Mouse (Mus musculus) ovary, adult 18-20 months (tissue): ENCODE data around the gene Tuft1.

Experiments used
- DNase-seq: peaks from one replicate; pipeline ENCODE4 v3.0.0; 2022; ENCODE audit warnings: low spot score, mixed read lengths

Tuft1 gene

DNA sequence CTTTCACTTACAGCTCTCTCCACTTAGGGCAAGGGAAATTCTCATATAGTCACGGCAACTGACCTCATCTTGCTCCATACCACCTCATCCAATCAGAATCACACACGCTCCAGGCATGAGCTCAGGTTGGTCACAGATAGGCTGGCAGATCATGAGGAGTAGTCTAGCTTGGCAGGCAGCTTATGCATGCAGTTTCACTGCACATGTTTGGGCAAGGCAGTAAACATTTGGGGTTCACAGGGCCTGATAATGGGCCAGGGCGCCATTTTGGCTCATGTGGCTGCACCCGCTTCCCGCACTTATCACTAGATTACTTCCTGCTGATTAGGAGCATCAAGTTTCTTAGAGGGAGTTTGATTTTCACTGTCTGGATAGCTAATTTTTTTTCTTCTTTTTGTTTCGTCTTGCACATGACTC lies 62.8 kb downstream of the Tuft1 start:
- no peak for DNase-seq

DNA sequence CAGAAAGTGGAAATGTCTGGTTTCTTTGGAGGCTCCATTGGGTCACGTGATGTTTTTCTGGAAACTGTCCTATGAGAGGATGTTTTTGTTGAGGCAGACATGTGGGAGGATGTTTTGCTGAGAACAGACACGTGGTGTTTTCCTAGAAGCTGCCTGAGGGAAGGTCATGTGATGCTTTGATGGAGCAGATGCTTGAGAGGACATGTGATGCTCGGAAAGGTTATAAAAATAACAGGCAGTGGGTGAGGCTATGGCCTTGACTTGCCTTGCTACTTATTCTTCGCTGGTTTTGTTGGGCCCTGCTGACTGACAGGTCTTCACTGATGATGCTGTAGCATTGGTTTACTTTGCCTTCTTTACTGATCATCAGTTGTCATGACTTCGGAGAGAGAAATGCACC lies 67.6 kb downstream of the Tuft1 start:
- no peak for DNase-seq

DNA sequence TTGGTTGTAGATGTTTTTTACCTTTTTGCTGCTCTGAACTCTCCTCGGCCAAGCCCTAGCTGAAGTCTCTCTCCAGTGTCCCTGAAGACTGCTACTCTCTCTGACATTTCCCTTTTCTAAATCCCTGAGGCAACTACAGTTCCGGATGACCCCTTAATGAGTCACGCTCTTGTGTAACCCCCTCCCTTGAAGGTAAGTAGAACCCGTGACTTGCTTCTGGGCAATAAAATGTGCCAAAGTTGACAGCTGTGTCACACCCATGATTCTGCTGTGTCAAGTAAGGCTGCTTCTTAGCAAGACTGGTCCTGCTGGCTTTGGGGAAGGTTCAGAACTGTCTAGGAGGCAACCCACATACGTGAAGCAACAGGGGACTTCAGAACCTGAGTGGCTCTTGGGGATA lies 70.7 kb downstream of the Tuft1 start:
- no peak for DNase-seq

DNA sequence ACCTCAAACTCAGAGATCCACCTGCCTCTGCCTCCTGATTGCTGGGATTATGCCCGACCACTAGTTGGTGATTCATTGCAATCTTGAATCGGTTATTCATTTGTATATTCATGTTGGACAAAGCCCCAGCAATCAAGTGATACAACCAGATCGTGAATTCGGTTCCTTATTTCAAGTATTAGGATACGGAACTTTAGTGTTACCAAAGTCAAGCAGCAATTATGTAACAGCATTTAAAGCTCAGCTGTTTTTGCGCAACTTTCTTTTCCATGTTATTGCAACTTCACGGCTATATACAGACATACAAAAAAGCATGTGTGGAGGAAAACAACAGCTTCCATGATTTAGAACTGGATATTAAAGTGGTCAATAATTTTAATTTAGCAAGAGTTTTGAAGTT lies 75.7 kb downstream of the Tuft1 start:
- DNase-seq = no peak

DNA sequence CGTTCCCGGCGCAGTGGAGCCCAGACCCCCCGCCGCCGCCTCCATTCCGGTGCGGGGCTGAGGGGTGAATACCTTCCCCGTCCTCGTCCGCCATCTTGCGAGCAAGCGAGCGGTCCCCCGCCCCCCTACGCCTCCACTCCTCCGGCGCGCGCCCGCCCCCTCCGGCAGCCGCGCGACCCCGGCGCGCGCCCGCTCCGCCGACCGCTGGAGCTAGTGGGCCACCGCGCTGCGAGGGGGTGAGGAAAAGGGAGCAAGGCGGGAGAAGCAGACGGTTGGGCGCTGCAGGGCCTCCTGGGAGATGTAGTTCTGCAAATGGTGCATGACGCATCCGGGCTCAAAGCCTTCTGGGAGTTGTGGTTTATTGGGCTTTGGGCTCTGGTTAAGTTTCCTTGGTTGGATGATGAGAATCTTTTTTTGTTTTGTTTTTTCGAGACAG lies 76.2 kb downstream of the Tuft1 start, which contains the start of gene Snx27:
TSS of gene Snx27 (minus strand) at position 261 of the 436 bp plus-strand sequence.
- DNase-seq = peak; percentile 90

DNA sequence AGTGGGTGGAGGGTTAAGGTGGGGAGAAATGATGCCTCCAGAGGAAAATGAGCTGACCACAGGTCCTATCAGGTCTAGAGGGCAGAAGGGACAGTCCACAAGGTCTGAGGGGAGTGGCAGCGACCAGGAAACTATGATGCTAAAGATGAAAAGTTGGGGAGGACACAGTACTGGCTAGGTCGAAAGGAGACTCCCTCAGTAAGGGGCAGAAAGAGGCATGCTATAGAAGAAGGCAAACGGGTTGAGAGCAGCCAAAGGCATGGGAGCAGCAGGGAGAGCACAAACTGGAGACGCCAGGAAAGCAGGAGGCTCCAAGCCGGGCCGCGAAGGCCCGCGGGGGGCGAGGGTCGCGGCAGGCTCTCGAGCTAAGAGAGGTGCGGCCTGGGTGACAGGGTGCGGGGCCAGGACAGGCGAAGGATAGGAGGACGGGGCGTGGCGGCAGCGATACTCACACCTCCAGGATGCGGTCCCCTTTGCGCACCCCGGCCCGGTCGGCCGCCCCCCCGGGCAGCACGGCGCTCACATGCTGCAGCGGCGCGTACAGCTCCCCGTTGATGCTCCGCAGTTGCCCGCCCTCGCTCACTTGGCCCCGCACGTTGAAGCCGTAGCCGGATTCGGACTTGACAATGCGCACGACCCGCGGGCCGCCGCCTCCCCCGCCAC lies 76.7 kb downstream of the Tuft1 start:
- DNase-seq = no peak

DNA sequence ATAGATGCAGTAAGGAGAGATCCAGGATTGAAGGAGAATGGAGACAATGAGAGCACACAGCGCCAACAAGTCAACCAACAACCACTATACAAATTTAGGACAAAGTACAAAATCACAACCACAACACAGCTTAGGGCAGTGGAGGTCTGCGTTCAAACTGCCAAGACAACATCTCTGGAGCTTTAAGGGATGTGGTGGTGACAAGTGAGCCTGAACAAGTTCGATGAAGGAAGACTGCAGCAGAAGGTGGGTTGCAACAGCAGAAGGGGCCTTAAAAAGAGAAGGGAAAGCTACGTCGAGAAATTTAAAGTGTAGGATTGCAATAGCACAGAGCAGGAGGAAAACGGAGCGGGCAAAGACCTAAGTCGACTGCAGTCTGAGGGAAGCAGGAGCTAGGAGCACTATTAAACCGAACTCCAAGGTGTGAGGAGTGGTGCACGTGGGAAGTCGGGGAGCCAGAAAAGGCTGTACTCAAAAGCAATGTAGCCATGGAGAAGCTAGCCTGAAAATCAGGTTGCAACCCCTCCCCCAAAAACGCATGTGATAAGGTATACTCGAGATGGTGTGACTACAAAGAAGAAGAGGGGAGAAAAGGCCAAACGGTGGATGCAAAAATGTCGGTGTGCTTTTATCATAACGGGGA lies 77.4 kb downstream of the Tuft1 start:
- no peak for DNase-seq

DNA sequence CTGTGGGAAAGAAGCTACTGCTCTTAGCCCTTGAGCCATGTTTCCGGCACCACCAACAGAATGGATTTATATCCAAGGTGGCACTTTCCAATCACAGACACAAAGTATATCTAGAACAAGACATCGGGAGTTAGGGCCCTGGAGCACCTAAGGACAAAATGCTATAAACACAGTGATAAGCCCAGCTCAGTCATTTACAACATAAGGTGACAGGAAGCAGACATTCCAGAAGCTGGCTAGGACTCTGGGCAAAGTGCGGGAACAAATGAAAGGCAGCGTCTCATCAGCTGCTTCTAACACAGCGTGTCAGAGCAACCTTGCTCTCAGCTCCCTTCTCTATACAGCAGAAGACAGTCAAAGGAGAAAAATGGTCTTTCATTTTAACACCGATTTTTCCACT lies 84.2 kb downstream of the Tuft1 start:
- no peak for DNase-seq

DNA sequence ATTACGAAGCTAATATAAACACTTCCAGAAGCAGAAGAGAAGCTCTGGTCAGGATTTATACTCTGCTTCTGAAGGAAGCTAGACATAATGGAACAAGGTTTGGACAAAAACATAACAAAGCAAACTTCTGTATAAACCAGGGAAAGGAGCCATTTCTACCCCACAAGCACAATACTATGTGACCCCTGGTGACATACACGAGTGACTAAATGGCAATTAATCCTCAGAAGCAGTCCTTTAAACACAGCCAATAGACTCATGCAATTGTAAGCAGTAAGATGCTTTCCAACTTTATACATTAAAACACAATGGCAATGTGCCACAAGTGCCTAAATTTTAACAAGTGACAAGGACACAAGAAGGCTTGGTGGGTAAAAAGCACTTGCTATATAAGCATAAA lies 91.4 kb downstream of the Tuft1 start:
- DNase-seq = no peak

DNA sequence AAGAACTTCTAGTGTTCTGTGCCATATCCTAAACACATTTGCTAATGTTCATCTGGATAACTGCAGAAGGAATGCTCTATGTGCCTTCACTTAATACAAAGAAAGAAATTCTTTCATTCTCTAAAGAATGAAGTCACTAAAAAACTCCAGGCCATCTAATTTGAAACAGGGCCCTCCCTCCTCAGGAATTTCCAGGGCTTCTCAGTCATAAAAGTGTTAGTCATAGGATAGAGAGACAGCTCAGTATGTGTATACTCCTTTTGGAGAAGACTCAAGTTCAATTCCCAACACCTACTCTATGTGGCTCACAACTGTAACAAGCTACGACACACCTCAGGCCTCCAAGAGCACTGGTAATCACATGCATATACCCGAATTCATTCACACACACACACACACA lies 93.1 kb downstream of the Tuft1 start:
- DNase-seq = no peak

DNA sequence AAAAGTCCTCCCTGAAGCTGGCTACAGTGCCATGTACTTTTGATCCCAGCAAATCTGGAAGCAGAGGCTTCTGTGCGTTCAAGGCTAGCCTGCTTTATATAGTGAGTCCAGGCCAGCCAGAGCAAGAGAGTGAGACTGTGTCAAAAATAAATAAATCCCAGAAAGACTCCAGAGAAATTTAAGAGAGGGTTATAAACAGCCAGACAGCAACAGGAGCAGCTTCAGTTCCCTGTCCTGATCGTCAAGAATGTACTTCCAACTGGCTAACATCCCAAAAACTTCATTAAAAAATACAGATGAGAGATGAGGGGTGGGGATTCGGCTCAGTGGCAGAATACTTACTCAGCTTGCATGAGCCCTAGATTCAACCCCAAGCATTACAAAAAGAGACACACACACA lies 93.5 kb downstream of the Tuft1 start:
- no peak for DNase-seq

DNA sequence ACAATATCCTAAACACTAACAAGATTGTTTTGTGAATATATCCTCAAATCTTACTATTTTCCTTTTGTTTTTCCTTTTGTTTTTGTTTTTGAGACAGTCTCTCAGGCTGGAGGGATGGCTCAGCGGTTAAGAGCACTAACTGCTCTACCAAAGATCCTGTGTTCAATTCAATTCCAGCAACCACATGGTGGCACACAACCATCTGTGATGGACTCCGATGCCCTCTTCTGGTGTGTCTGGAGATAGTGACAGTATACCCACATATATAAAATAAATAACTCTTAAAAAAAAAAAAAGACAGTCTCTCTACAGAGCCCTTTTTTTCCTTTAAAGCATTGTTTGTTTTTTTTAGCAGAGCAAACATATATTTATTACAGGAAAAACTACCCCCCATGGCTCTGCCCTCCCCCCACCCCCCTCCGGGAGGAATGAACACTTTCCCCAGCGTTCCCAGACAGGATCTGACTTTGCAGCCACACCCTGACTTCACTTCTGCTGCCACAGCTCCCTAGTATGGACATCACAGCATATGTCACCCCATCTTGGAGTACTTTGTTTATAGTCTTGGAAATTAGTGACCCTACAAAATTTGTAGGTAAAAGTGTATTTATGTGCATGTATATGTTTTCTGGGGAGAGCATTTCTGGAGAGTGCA lies 94.2 kb downstream of the Tuft1 start:
- DNase-seq = no peak

DNA sequence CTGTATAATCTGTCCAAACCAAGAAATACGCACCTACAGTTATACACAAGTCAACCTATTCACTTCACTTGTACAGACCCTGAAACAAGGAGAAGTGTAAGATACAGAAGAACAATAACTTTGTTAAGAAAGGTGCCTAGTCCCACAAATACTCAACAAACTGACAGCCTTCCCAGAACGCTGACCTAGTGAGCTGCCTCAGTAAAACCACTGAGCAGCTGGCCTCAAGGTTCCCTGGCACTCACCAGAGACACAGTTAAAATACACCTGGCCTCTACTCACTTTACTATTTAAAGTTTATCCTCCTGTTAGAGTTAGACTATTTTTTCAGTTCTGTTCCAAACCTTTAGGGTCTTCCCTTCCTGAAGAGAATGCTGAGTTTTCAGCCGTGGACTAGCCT lies 95.5 kb downstream of the Tuft1 start:
- DNase-seq = no peak
